Mouse (Mus musculus) forebrain, postnatal 0 days (tissue): ENCODE results near the gene Edem3. TPM values are rescaled to one million over a fixed set of nuclear protein-coding genes. Genes with fewer than 3 reads are reported as not detected.
"Not testable (repeated sequence)": the region's sequence is repeated elsewhere in the genome, so short reads cannot be mapped to it uniquely, and the experiment has no call there.

Source experiments
- ATAC-seq: fragments of 200-750 bp; cut with Nextera tagmentation; 2 replicates; pipeline ENCODE4 v1.8.0; 2017; ENCODE audit warnings: mild to moderate bottlenecking, moderate library complexity
- DNase-seq: peaks from one replicate; pipeline ENCODE4 v3.0.0-alpha.2; 2015
- H3K27ac ChIP-seq: fragments of 300-500 bp; sonication (generic); 2 replicates; pipeline ENCODE4 v1.5.1; 2014; ENCODE audit warnings: low read depth, mild to moderate bottlenecking, antibody characterized with exemption, low read length, moderate library complexity, mixed read lengths
- H3K27me3 ChIP-seq: fragments of 300-500 bp; sonication (generic); 2 replicates; pipeline ENCODE4 v1.6.1; 2014; ENCODE audit warnings: mild to moderate bottlenecking, low read length, mixed read lengths; ENCODE audit not compliant: insufficient read depth
- H3K36me3 ChIP-seq: fragments of 300-500 bp; sonication (generic); 2 replicates; pipeline ENCODE4 v1.6.1; 2014; ENCODE audit warnings: mild to moderate bottlenecking, moderate library complexity; ENCODE audit not compliant: insufficient read depth
- H3K4me1 ChIP-seq: fragments of 300-500 bp; sonication (generic); 2 replicates; pipeline ENCODE4 v1.6.1; 2014; ENCODE audit warnings: antibody characterized with exemption; ENCODE audit not compliant: insufficient read depth
- H3K4me2 ChIP-seq: fragments of 300-500 bp; sonication (generic); 2 replicates; pipeline ENCODE4 v1.6.1; 2014; ENCODE audit warnings: low read depth, mild to moderate bottlenecking, moderate library complexity
- H3K4me3 ChIP-seq: fragments of 300-500 bp; sonication (generic); 2 replicates; pipeline ENCODE4 v1.5.1; 2014; ENCODE audit warnings: low read depth, low read length, mixed read lengths
- H3K9ac ChIP-seq: fragments of 300-500 bp; sonication (generic); 2 replicates; pipeline ENCODE4 v1.6.1; 2014; ENCODE audit warnings: mild to moderate bottlenecking
- H3K9me3 ChIP-seq: fragments of 300-500 bp; sonication (generic); 2 replicates; pipeline ENCODE4 v1.6.1; 2016; ENCODE audit warnings: low read length
- CTCF ChIP-seq: sonication (generic); IDR thresholded peaks from 2 replicates; pipeline ENCODE4 v1.5.1; 2016; ENCODE audit warnings: antibody characterized with exemption, control low read depth, low read depth
- WGBS: fragments of 180-500 bp; shearing (Covaris S2); extraction: QIAGEN DNeasy Blood & Tissue Kit; methylation state at CpG from one replicate; pipeline ENCODE4 v1.1.7; 2014; 5-methylcytosine and 5-hydroxymethylcytosine counted together
- polyA plus RNA-seq: library from polyadenylated mRNA; unstranded; fragments of >200 nt; fragmentation: Nextera tagmentation; extraction: Ambion mirVana; gene quantifications from 2 replicates; pipeline ENCODE4 v1.2.1, GENCODE M21; 2015
- total RNA-seq: library from RNA; depleted of rRNA; stranded (reverse); fragments of >200 nt; gene quantifications from 2 replicates; pipeline ENCODE4 v1.2.3, GENCODE M21; 2014

The Edem3 gene
- total and polyA plus RNA-seq, 2 experiments from 2014 or later, result 11.0 to 56.6 TPM

DNA sequence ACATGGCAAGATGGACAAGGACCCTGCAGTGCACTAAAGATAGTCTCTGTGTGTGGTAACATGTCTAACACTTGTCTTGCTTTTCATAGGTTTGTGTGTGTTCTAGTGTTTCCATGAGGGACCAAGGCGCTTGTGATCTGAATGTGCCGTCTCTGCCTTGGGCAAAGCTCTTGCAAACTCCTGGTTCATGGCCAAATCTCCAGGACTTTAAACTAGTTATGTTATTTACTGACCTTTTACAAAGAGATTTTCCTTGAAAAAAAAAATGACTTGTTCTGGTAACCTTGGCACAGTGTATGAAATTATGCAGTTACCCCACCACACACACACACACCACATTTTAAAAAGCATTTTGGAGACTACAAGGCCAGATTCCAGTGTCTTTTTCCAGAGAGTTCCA, 34.6 kb upstream of the Edem3 start:
- WGBS, result 80% methylated on average over 2 of the region's 2 CpGs
- Histone ChIP-seq H3K9me3 (no peaks in the 10 kb centered on the region), H3K9ac (no peak overlapping the region), H3K27me3 (no peaks in the 10 kb centered on the region), H3K4me1 (no peaks in the 10 kb centered on the region), H3K4me3 (no peak overlapping the region), H3K27ac (no peak overlapping the region), H3K36me3 (no peaks in the 10 kb centered on the region), H3K4me2 (no peak overlapping the region)
- TF ChIP-seq CTCF, result no peak
- DNase-seq (no peak), ATAC-seq (no peak)

GRCm38 (mm10) chr1:151721357-151721983, 33.7 kb upstream of the Edem3 start:
- Histone ChIP-seq H3K9me3 (no peaks in the 10 kb centered on the region), H3K4me2 (no peak overlapping the region), H3K27me3 (no peaks in the 10 kb centered on the region), H3K4me3 (no peak overlapping the region), H3K4me1 (no peaks in the 10 kb centered on the region), H3K36me3 (no peaks in the 10 kb centered on the region), H3K9ac (no peak overlapping the region), H3K27ac (no peak overlapping the region)
- no peak for TF ChIP-seq CTCF
- DNase-seq (peak; percentile 18), ATAC-seq (peak; percentile 48)
- WGBS, result 28% methylated on average over 10 of the region's 10 CpGs

DNA sequence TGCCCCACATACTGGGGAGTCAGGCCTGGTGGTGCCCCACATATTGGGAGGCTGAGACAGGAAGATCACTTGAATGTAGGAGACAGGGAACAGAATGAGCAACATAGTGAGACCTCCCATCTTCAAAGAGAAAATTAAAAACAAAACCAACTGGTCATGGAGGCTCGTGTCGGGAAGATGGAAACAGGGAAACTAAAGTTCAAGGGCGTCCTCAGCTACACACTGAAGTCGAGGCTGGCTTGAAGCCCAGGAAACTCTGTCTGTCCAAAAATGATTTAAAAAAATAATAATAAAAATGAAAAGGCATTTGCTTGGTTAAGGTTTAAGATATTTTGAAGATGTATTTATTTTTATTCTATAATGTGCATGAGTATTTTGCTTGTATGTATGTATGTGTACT, 31.4 kb upstream of the Edem3 start:
- no peak for TF ChIP-seq CTCF
- no peak overlapping the region for H3K9ac ChIP-seq
- no peak overlapping the region for H3K4me2 ChIP-seq
- H3K4me3 ChIP-seq, result no peak overlapping the region
- no peaks in the 10 kb centered on the region for H3K36me3 ChIP-seq
- no peaks in the 10 kb centered on the region for H3K4me1 ChIP-seq
- no peaks in the 10 kb centered on the region for H3K27me3 ChIP-seq
- 88% methylated on average over 4 of the region's 4 CpGs for WGBS
- ATAC-seq (no peak), DNase-seq (no peak)
- H3K27ac ChIP-seq, result no peak overlapping the region
- no peaks in the 10 kb centered on the region for H3K9me3 ChIP-seq

- Histone ChIP-seq H3K4me1 (no peaks in the 10 kb centered on the region), H3K4me2 (no peak overlapping the region), H3K36me3 (no peaks in the 10 kb centered on the region), H3K9ac (no peak overlapping the region), H3K27me3 (no peaks in the 10 kb centered on the region), H3K9me3 (no peaks in the 10 kb centered on the region), H3K4me3 (no peak overlapping the region), H3K27ac (no peak overlapping the region)
- ATAC-seq, result no peak
- no peak for TF ChIP-seq CTCF
- no peak for DNase-seq
- WGBS, result 88% methylated on average over 2 of the region's 2 CpGs
Observed at GRCm38 (mm10) chr1:151725590-151725989, 29.6 kb upstream of the Edem3 start.

DNA sequence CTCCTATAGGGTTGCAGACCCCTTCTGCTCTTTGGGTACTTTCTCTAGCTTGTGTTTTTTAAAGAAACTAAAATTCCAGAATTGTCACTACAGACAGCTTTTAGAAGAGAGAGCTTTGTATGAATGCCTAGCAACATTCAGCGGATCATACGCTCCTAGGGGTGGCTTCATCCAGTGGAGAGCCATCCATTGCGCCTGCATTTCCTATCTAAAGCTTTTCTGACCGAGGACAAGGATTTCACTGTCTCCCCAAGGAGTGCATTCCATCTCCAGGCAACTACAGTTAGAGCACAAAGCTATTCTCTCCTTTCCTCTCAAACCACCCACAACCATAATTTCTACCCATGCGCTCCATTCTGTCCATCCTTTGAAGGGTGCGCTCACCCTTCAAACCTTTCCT, 28.8 kb upstream of the Edem3 start:
- DNase-seq, result no peak
- no peak for TF ChIP-seq CTCF
- no peak for ATAC-seq
- no peak overlapping the region for H3K4me2 ChIP-seq
- WGBS, result 81% methylated on average over 6 of the region's 6 CpGs
- no peaks in the 10 kb centered on the region for H3K9me3 ChIP-seq
- no peaks in the 10 kb centered on the region for H3K36me3 ChIP-seq
- H3K27me3 ChIP-seq, result no peaks in the 10 kb centered on the region
- H3K27ac ChIP-seq, result no peak overlapping the region
- H3K4me3 ChIP-seq, result no peak overlapping the region
- no peaks in the 10 kb centered on the region for H3K4me1 ChIP-seq
- H3K9ac ChIP-seq, result no peak overlapping the region

GRCm38 (mm10) chr1:151728141-151728540, 27.0 kb upstream of the Edem3 start:
- 93% methylated on average over 4 of the region's 4 CpGs for WGBS
- TF ChIP-seq CTCF, result no peak

GRCm38 (mm10) chr1:151737146-151737545, 18.0 kb upstream of the Edem3 start:
- no peak overlapping the region for H3K4me3 ChIP-seq
- ATAC-seq (no peak), DNase-seq (no peak)
- H3K27ac ChIP-seq, result no peak overlapping the region
- no peak overlapping the region for H3K9ac ChIP-seq
- H3K27me3 ChIP-seq, result no peaks in the 10 kb centered on the region
- TF ChIP-seq CTCF, result no peak
- no peaks in the 10 kb centered on the region for H3K9me3 ChIP-seq
- no peak overlapping the region for H3K4me2 ChIP-seq
- no peaks in the 10 kb centered on the region for H3K36me3 ChIP-seq
- WGBS, result 78% methylated on average over 2 of the region's 2 CpGs
- H3K4me1 ChIP-seq, result no peaks in the 10 kb centered on the region

More at GRCm38 (mm10) chr1:151728141-151728540, 27.0 kb upstream of the Edem3 start:
- Histone ChIP-seq H3K36me3 (no peaks in the 10 kb centered on the region), H3K9me3 (no peaks in the 10 kb centered on the region), H3K4me3 (no peak overlapping the region), H3K27me3 (no peaks in the 10 kb centered on the region), H3K4me2 (no peak overlapping the region), H3K9ac (no peak overlapping the region), H3K27ac (no peak overlapping the region), H3K4me1 (no peaks in the 10 kb centered on the region)
- DNase-seq (no peak), ATAC-seq (no peak)

DNA sequence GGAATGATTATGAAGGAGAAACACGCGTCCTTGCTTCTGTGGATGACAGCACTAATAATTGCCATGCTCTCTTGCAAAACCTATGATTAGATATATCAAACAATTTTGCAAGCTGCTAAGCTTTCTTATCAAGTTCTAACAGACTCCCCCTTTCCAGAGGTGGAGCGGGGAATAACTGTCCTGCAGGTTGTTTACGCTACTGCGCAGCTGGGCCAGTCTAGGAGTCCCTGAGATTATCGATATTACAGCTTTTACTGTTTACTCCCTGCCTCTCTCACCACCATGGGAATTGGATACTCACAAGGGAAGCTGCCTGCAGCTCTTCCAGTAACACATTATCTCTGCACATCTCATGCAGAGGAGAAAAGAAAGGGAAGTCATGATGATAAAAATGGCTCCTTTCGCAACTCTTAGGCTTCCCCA, 14.0 kb upstream of the Edem3 start:
- DNase-seq, result no peak
- H3K36me3 ChIP-seq, result no peaks in the 10 kb centered on the region
- WGBS, result 91% methylated on average over 7 of the region's 7 CpGs

GRCm38 (mm10) chr1:151749894-151750293, 5.3 kb upstream of the Edem3 start:
- not testable (repeated sequence) for H3K27me3 ChIP-seq, H3K4me1 ChIP-seq, H3K9ac ChIP-seq, H3K4me2 ChIP-seq, DNase-seq, H3K27ac ChIP-seq, ATAC-seq, H3K9me3 ChIP-seq, H3K36me3 ChIP-seq, H3K4me3 ChIP-seq
- 95% methylated on average over 2 of the region's 2 CpGs for WGBS

More for the DNA sequence above, 14.0 kb upstream of the Edem3 start:
- Histone ChIP-seq H3K4me2 (no peak overlapping the region), H3K4me1 (no peaks in the 10 kb centered on the region), H3K9ac (no peak overlapping the region), H3K27ac (no peak overlapping the region), H3K4me3 (no peak overlapping the region), H3K27me3 (no peaks in the 10 kb centered on the region), H3K9me3 (no peaks in the 10 kb centered on the region)
- no peak for TF ChIP-seq CTCF
- ATAC-seq, result no peak
